Comparison of ENCODE assay signal across 8 mouse cellular contexts in the genomic region with DNA sequence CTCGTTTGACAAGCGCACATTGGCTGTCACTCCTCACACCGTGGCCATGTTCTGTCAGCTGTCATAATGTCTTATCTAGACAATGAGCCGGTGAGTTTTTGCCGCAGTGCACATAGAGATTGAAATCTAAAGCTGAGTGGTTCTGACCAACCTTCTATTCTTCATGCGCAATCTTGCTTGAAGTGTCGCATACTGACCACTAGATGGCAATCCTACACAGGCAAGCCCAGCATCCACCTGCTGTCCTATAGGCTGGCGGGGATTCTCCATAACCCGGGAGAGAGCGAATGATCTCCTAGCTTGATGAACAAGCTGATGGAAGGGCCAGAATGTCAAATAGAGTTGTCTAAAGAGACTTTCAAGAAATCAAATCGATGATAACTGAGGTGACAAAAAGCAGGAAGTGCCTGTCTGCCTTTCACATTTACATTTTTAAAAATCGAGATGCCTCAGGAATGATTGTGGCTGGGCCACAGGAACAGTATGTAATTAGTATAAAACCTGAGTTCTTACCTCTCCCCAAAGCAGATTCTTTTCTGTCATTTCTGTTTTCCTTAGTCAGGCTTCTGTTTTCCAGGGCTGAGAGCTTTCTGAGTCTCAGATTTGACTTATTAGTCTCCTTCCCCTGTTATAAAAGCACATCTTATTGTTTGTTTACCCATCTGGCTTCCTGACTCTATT.
DNase-seq lines count a peak whose midpoint lies in the region; ATAC-seq and TF ChIP-seq lines count a peak whose summit lies in the region.

No protein-coding gene starts in this region.

- no peak overlapping the region for H3K9ac ChIP-seq in lung, embryonic 16.5 days (ENCODE audit: low read length)

- H3K4me2 ChIP-seq in lung, embryonic 16.5 days (ENCODE audit: low read depth, low read length) = no peak overlapping the region

- H3K27ac ChIP-seq in cortical plate, adult 2 months (ENCODE audit: insufficient read depth, low read length) = no peak overlapping the region
- no peak overlapping the region for H3K27ac ChIP-seq in lung, embryonic 16.5 days (ENCODE audit: low read length)

- H3K9me3 ChIP-seq in E14TG2a.4 (ENCODE audit: low read length) = no peaks in the 10 kb centered on the region
- no peaks in the 10 kb centered on the region for H3K9me3 ChIP-seq in lung, embryonic 16.5 days (ENCODE audit: control insufficient read depth, low read length)

- H3K4me1 ChIP-seq in E14TG2a.4 (replicated peaks; ENCODE audit: low read depth, low read length) = no peaks in the 10 kb centered on the region
- no peaks in the 10 kb centered on the region for H3K4me1 ChIP-seq in cortical plate, adult 2 months (ENCODE audit: control insufficient read depth, insufficient read depth, low read length)
- no peaks in the 10 kb centered on the region for H3K4me1 ChIP-seq in lung, embryonic 16.5 days (replicated peaks; ENCODE audit: control insufficient read depth, insufficient read depth, low read length)

- 18% methylated on average over 12 of the region's 12 CpGs for WGBS in lung, embryonic 16.5 days

- no peaks in the 10 kb centered on the region for H3K36me3 ChIP-seq in E14TG2a.4 (ENCODE audit: insufficient read depth, low read length)
- H3K36me3 ChIP-seq in lung, embryonic 16.5 days (ENCODE audit: control insufficient read depth, insufficient read depth, low read length) = no peaks in the 10 kb centered on the region

- TF ChIP-seq POLR2A in cortical plate, adult 2 months (IDR thresholded peaks at IDR 0.05; ENCODE audit: extremely low read depth, insufficient read depth, low read length) = no peak

- 0 out of 2 replicates have a peak, but pooled peaks cover 4% of the 10 kb centered on the region for H3K27me3 ChIP-seq in E14TG2a.4 (ENCODE audit: insufficient read depth, low read length)
- H3K27me3 ChIP-seq in lung, embryonic 16.5 days (ENCODE audit: control insufficient read depth, insufficient read depth, low read depth, low read length) = no peaks in the 10 kb centered on the region

- no peak overlapping the region for H3K4me3 ChIP-seq in E14TG2a.4 (replicated peaks; ENCODE audit: low read length)
- no peak overlapping the region for H3K4me3 ChIP-seq in cortical plate, adult 2 months (ENCODE audit: insufficient read depth, low read length)
- no peak overlapping the region for H3K4me3 ChIP-seq in lung, embryonic 16.5 days (ENCODE audit: low read length)

- DNase-seq in WW6 (ENCODE audit: low read depth, low spot score) = peak; percentile 40
- peak; percentile 35 for DNase-seq in heart, postnatal 4 days
- peak; percentile 45 to 57 for DNase-seq in kidney, postnatal 4 days
- DNase-seq in retina, embryonic 14.5 days (ENCODE audit: low spot score) = peak; percentile 85

- peak; percentile 83 for TF ChIP-seq CTCF in E14TG2a.4 (conservative IDR thresholded peaks at IDR 0.05; ENCODE audit: low read length)
- TF ChIP-seq CTCF in cortical plate, adult 2 months (IDR thresholded peaks at IDR 0.05; ENCODE audit: extremely low read depth, insufficient read depth, low read length) = peak; percentile 96

- 0 out of 2 replicates have a peak, but pooled peaks have one; percentile 60 for ATAC-seq in lung, embryonic 16.5 days (ENCODE audit: low read depth)
- no peak for ATAC-seq in erythroblast, adult 5-6 weeks (replicated peaks; ENCODE audit: low FRiP score, poor library complexity, severe bottlenecking)

Comparison
In these comparisons a context has a peak if more than half of its experiments do, and no peak if none do; other contexts are left out.
1. DNase-seq: peak in every context shown above with its lines; median percentile 85 in retina, embryonic 14.5 days; 51 in kidney, postnatal 4 days; 40 in WW6; 35 in heart, postnatal 4 days.